Mouse (Mus musculus) layer of hippocampus, postnatal 14 days (tissue): Measurements from ENCODE around the gene Slc25a42. TPM values are rescaled to one million over a fixed set of nuclear protein-coding genes. Genes with fewer than 3 reads are reported as not detected.
"Not testable (repeated sequence)": the region's sequence is repeated elsewhere in the genome, so short reads cannot be mapped to it uniquely, and the experiment has no call there.

ENCODE experiments used
- DNase-seq, 2 experiments: peaks; one replicate each; pipeline ENCODE4 v3.0.0; 2021 to 2022; ENCODE audit warnings: low spot score in 2 of 2, mixed read lengths in 1 of 2
- total RNA-seq, 2 experiments: library from RNA; stranded (reverse); gene quantifications; 2 replicates each; pipeline ENCODE4 v1.2.3; 2021

The Slc25a42 gene
- total RNA-seq, 2 experiments from 2014 or later: 34.0 to 36.2 TPM

- not testable (repeated sequence) for DNase-seq
Measured at GRCm38 (mm10) chr8:70216161-70216560, 4.1 kb upstream of the Slc25a42 start.

- no peak for DNase-seq
Measured at GRCm38 (mm10) chr8:70215092-70215491, 3.0 kb upstream of the Slc25a42 start.

- no peak for DNase-seq
Measured at GRCm38 (mm10) chr8:70214411-70214810, 2.3 kb upstream of the Slc25a42 start.

- DNase-seq: peak in 1 of 2 experiments; percentile 46
Measured at GRCm38 (mm10) chr8:70211726-70212111, 386 bp downstream of the Slc25a42 start.

- no peak for DNase-seq
Measured at GRCm38 (mm10) chr8:70211275-70211674, 830 bp downstream of the Slc25a42 start.

- DNase-seq: no peak
Measured at GRCm38 (mm10) chr8:70210538-70210937, 1.6 kb downstream of the Slc25a42 start.

GRCm38 (mm10) chr8:70208130-70208529 is 4.0 kb downstream of the Slc25a42 start:
- no peak for DNase-seq

GRCm38 (mm10) chr8:70204757-70205156 is 7.3 kb downstream of the Slc25a42 start:
- DNase-seq: no peak

- DNase-seq: no peak
Measured at GRCm38 (mm10) chr8:70203072-70203471, 9.0 kb downstream of the Slc25a42 start.

- no peak for DNase-seq
Measured at GRCm38 (mm10) chr8:70201417-70201816, 10.7 kb downstream of the Slc25a42 start.

GRCm38 (mm10) chr8:70200098-70200681 is 11.9 kb downstream of the Slc25a42 start:
- peak; percentile 72 to 75 for DNase-seq

- no peak for DNase-seq
Measured at GRCm38 (mm10) chr8:70197603-70198002, 14.5 kb downstream of the Slc25a42 start.

- no peak for DNase-seq
Measured at GRCm38 (mm10) chr8:70195762-70196161, 16.3 kb downstream of the Slc25a42 start.

- DNase-seq: no peak
Measured at GRCm38 (mm10) chr8:70194191-70194590, 17.9 kb downstream of the Slc25a42 start.

- no peak for DNase-seq
Measured at GRCm38 (mm10) chr8:70193238-70193637, 18.9 kb downstream of the Slc25a42 start.

- no peak for DNase-seq
Measured at GRCm38 (mm10) chr8:70188707-70189106, 23.4 kb downstream of the Slc25a42 start.

GRCm38 (mm10) chr8:70183194-70183593 is 28.9 kb downstream of the Slc25a42 start:
- no peak for DNase-seq

GRCm38 (mm10) chr8:70181903-70182252 is 30.2 kb downstream of the Slc25a42 start:
- DNase-seq: no peak

GRCm38 (mm10) chr8:70181212-70181902 is 30.7 kb downstream of the Slc25a42 start:
- no peak for DNase-seq

- no peak for DNase-seq
Measured at GRCm38 (mm10) chr8:70179082-70179481, 33.0 kb downstream of the Slc25a42 start.

- no peak for DNase-seq
Measured at GRCm38 (mm10) chr8:70178231-70178630, 33.9 kb downstream of the Slc25a42 start.

GRCm38 (mm10) chr8:70174079-70174478 is 38.0 kb downstream of the Slc25a42 start:
- DNase-seq: no peak

- no peak for DNase-seq
Measured at GRCm38 (mm10) chr8:70173320-70173719, 38.8 kb downstream of the Slc25a42 start.
